Mouse (Mus musculus) ES-E14 (cell line): ENCODE data around the gene Foxs1.

ENCODE experiments used
- MAFK ChIP-seq: IDR thresholded peaks from 2 replicates; pipeline ENCODE4 v1.6.1; 2014; ENCODE audit warnings: mild to moderate bottlenecking, low read depth, low read length, inconsistent platforms; ENCODE audit not compliant: insufficient read depth
- ZNF384 ChIP-seq: IDR thresholded peaks from 2 replicates; pipeline ENCODE4 v1.6.1; 2012; ENCODE audit warnings: low read depth, low read length, inconsistent platforms

- TF ChIP-seq MAFK (no peak), ZNF384 (no peak)
These were observed 10.6 kb downstream of the Foxs1 start for GRCm38 (mm10) chr2:152922376-152922775.
